Mouse (Mus musculus) heart, postnatal 0 days (tissue): ENCODE data around the gene Rhbdl1. TPM values are rescaled to one million over a fixed set of nuclear protein-coding genes. Genes with fewer than 3 reads are reported as not detected.

Experiments used
- ATAC-seq: fragments of 200-750 bp; cut with Nextera tagmentation; 2 replicates; pipeline ENCODE4 v1.8.0; 2017; ENCODE audit warnings: low read depth, moderate number of reproducible peaks, moderate library complexity; ENCODE audit not compliant: insufficient read depth
- DNase-seq: peaks from one replicate; pipeline ENCODE4 v3.0.0-alpha.2; 2016; ENCODE audit warnings: low spot score
- H3K27ac ChIP-seq: fragments of 300-500 bp; sonication (generic); 2 replicates; pipeline ENCODE4 v1.5.1; 2014; ENCODE audit warnings: low read depth, mild to moderate bottlenecking
- H3K27me3 ChIP-seq: fragments of 300-500 bp; sonication (generic); 2 replicates; pipeline ENCODE4 v1.6.1; 2014; ENCODE audit warnings: low read length, mixed read lengths; ENCODE audit not compliant: control insufficient read depth, insufficient read depth
- H3K36me3 ChIP-seq: fragments of 300-500 bp; sonication (generic); replicated peaks from 2 replicates; pipeline ENCODE4 v1.6.1; 2014; ENCODE audit warnings: low read length, mixed read lengths; ENCODE audit not compliant: control insufficient read depth, insufficient read depth
- H3K4me1 ChIP-seq: fragments of 300-500 bp; sonication (generic); 2 replicates; pipeline ENCODE4 v1.6.1; 2014; ENCODE audit warnings: antibody characterized with exemption; ENCODE audit not compliant: control insufficient read depth, insufficient read depth
- H3K4me2 ChIP-seq: fragments of 300-500 bp; sonication (generic); 2 replicates; pipeline ENCODE4 v1.6.1; 2014; ENCODE audit warnings: low read depth, mild to moderate bottlenecking, low read length, moderate library complexity
- H3K4me3 ChIP-seq: fragments of 300-500 bp; sonication (generic); 2 replicates; pipeline ENCODE4 v1.5.1; 2014; ENCODE audit warnings: low read depth, low read length
- H3K9ac ChIP-seq: fragments of 300-500 bp; sonication (generic); replicated peaks from 2 replicates; pipeline ENCODE4 v1.6.1; 2014; ENCODE audit warnings: low read depth, low read length, mixed read lengths
- H3K9me3 ChIP-seq: fragments of 300-500 bp; sonication (generic); replicated peaks from 2 replicates; pipeline ENCODE4 v1.6.1; 2016; ENCODE audit warnings: low read length; ENCODE audit not compliant: control insufficient read depth
- CTCF ChIP-seq: IDR thresholded peaks from 2 replicates; pipeline ENCODE4 v1.5.1; 2016; ENCODE audit warnings: antibody characterized with exemption, control low read depth, low read depth
- EP300 ChIP-seq: IDR thresholded peaks from 2 replicates; pipeline ENCODE4 v1.6.1; 2016; ENCODE audit warnings: antibody characterized with exemption, low read depth
- WGBS: fragments of 180-500 bp; shearing (Covaris S2); extraction: QIAGEN DNeasy Blood & Tissue Kit; methylation state at CpG from one replicate; pipeline ENCODE4 v1.1.7; 2014; 5-methylcytosine and 5-hydroxymethylcytosine counted together
- polyA plus RNA-seq: library from polyadenylated mRNA; unstranded; fragments of >200 nt; fragmentation: Nextera tagmentation; extraction: Ambion mirVana; gene quantifications from 2 replicates; pipeline ENCODE4 v1.2.1, GENCODE M21; 2015
- total RNA-seq: library from RNA; depleted of rRNA; stranded (reverse); fragments of >200 nt; gene quantifications from 2 replicates; pipeline ENCODE4 v1.2.3, GENCODE M21; 2014; ENCODE audit warnings: low replicate concordance

Rhbdl1 gene
- total and polyA plus RNA-seq, 2 experiments from 2014 or later: 2.2 to 2.3 TPM

DNA sequence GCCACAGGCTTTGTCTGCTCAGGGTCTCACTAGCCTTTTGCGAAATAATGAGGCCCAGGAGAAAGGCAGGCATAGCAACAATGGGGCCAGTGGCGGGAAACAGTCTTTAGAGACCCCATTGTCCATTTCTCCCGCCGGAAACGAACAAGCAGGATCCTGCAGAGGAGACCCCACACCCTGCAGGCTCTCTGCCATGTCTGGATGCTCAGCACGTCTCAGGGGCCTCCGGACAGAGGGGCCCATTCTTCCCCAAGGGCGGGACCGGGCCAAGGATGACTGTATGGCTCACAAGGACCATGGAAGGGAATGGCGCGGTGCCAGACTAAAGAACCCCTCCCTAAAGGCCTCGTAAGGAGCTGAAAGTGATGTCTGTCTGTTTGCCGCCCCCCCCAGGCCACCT, 42.9 kb downstream of the Rhbdl1 start:
- Histone ChIP-seq H3K4me2 (no peak overlapping the region), H3K4me1 (peaks cover 22% of the 10 kb centered on the region; the same call in 1 of the 2 replicates), H3K36me3 (peaks cover 9% of the 10 kb centered on the region; the same call in 1 of the 2 replicates), H3K27ac (no peak overlapping the region), H3K9ac (no peak overlapping the region), H3K4me3 (no peak overlapping the region), H3K9me3 (no peaks in the 10 kb centered on the region), H3K27me3 (no peaks in the 10 kb centered on the region)
- ATAC-seq (no peak), DNase-seq (no peak)
- TF ChIP-seq CTCF (no peak), EP300 (no peak)
- WGBS: 74% methylated on average over 13 of the region's 13 CpGs

GRCm38 (mm10) chr17:25792615-25793014, 44.5 kb downstream of the Rhbdl1 start, which contains the start of gene Fam173a:
TSS of gene Fam173a (minus strand) at chr17:25792901.
- Histone ChIP-seq H3K9me3 (no peaks in the 10 kb centered on the region), H3K27me3 (no peaks in the 10 kb centered on the region), H3K36me3 (peaks cover 14% of the 10 kb centered on the region; the same call in 1 of the 2 replicates), H3K4me2 (peak within 1 kb of the TSS; percentile 91), H3K27ac (peak within 1 kb of the TSS; percentile 92), H3K4me3 (peak within 1 kb of the TSS; percentile 83), H3K4me1 (peaks cover 22% of the 10 kb centered on the region; the same call in 1 of the 2 replicates), H3K9ac (peak within 1 kb of the TSS; percentile 81)
- DNase-seq (peak; percentile 78), ATAC-seq (peak; percentile 74)
- no peak for TF ChIP-seq CTCF
- WGBS: under 1% methylated on average over 14 of the region's 14 CpGs

- no peaks in the 10 kb centered on the region for H3K9me3 ChIP-seq
- DNase-seq (peak; percentile 66), ATAC-seq (peak; percentile 74)
- H3K4me2 ChIP-seq: peak overlapping the region; percentile 91
- peak overlapping the region; percentile 83 for H3K4me3 ChIP-seq
- peak overlapping the region; percentile 81 for H3K9ac ChIP-seq
- H3K27me3 ChIP-seq: no peaks in the 10 kb centered on the region
- peak overlapping the region; percentile 92 for H3K27ac ChIP-seq
- H3K4me1 ChIP-seq: peaks cover 19% of the 10 kb centered on the region; the same call in 1 of the 2 replicates
- peaks cover 18% of the 10 kb centered on the region; the same call in 1 of the 2 replicates for H3K36me3 ChIP-seq
- no peak for TF ChIP-seq EP300
- under 1% methylated on average over 45 of the region's 45 CpGs for WGBS
These were observed 45.1 kb downstream of the Rhbdl1 start for GRCm38 (mm10) chr17:25791843-25792527.

- no peak for ATAC-seq
- Histone ChIP-seq H3K9ac (peak overlapping the region; percentile 81), H3K4me2 (peak overlapping the region; percentile 91), H3K36me3 (peaks cover 18% of the 10 kb centered on the region; the same call in 1 of the 2 replicates), H3K27me3 (no peaks in the 10 kb centered on the region), H3K4me1 (peaks cover 17% of the 10 kb centered on the region; the same call in 1 of the 2 replicates), H3K27ac (no peak overlapping the region), H3K9me3 (no peaks in the 10 kb centered on the region), H3K4me3 (peak overlapping the region; percentile 83)
- no peak for DNase-seq
- TF ChIP-seq EP300 (no peak), CTCF (no peak)
- 26% methylated on average over 19 of the region's 19 CpGs for WGBS
These were observed 45.7 kb downstream of the Rhbdl1 start for GRCm38 (mm10) chr17:25791320-25791842.

GRCm38 (mm10) chr17:25786781-25787504, 50.2 kb downstream of the Rhbdl1 start:
- WGBS: 89% methylated on average over 9 of the region's 9 CpGs
- no peak overlapping the region for H3K4me3 ChIP-seq
- no peaks in the 10 kb centered on the region for H3K9me3 ChIP-seq
- peaks cover 28% of the 10 kb centered on the region for H3K36me3 ChIP-seq
- no peak for ATAC-seq
- H3K27ac ChIP-seq: no peak overlapping the region
- no peaks in the 10 kb centered on the region for H3K27me3 ChIP-seq
- TF ChIP-seq CTCF (no peak), EP300 (no peak)
- no peak overlapping the region for H3K4me2 ChIP-seq
- no peak for DNase-seq
- H3K4me1 ChIP-seq: peaks cover 10% of the 10 kb centered on the region
- H3K9ac ChIP-seq: no peak overlapping the region
